Mouse (Mus musculus) megakaryocyte, embryonic 14.5 days (primary cell): ENCODE results near the gene Olfr215.
"Not testable (repeated sequence)": the region's sequence is repeated elsewhere in the genome, so short reads cannot be mapped to it uniquely, and the experiment has no call there.

Experiments used
- FLI1 ChIP-seq: IDR thresholded peaks from 2 replicates; pipeline ENCODE4 v1.6.1; 2012; ENCODE audit warnings: low read length, inconsistent platforms, mixed read lengths
- GATA1 ChIP-seq: IDR thresholded peaks from 3 replicates; pipeline ENCODE4 v1.6.1; 2012; ENCODE audit warnings: mixed read lengths, low read length, inconsistent platforms, borderline replicate concordance

- not testable (repeated sequence) for TF ChIP-seq GATA1, FLI1
Measured at GRCm38 (mm10) chr6:116626417-116626816, 42.4 kb upstream of the Olfr215 start.
